Mouse (Mus musculus) lung, postnatal 0 days (tissue): ENCODE results near the gene Zbtb16. TPM values are rescaled to one million over a fixed set of nuclear protein-coding genes. Genes with fewer than 3 reads are reported as not detected.

Experiments used
- ATAC-seq: fragments of 200-750 bp; cut with Nextera tagmentation; 2 replicates; pipeline ENCODE4 v1.8.0; 2017; ENCODE audit warnings: moderate library complexity
- DNase-seq: peaks from one replicate; pipeline ENCODE4 v3.0.0-alpha.2; 2016; ENCODE audit warnings: low spot score
- H3K27ac ChIP-seq: fragments of 300-500 bp; sonication (generic); 2 replicates; pipeline ENCODE4 v1.5.1; 2014; ENCODE audit warnings: antibody characterized with exemption, mild to moderate bottlenecking, low read length, mixed read lengths
- H3K27me3 ChIP-seq: fragments of 300-500 bp; sonication (generic); replicated peaks from 2 replicates; pipeline ENCODE4 v1.6.1; 2014; ENCODE audit warnings: low read length, mixed read lengths; ENCODE audit not compliant: insufficient read depth
- H3K36me3 ChIP-seq: fragments of 300-500 bp; sonication (generic); 2 replicates; pipeline ENCODE4 v1.6.1; 2014; ENCODE audit warnings: low read length, mixed read lengths; ENCODE audit not compliant: insufficient read depth
- H3K4me1 ChIP-seq: fragments of 300-500 bp; sonication (generic); 2 replicates; pipeline ENCODE4 v1.6.1; 2014; ENCODE audit warnings: antibody characterized with exemption, low read depth, low read length, mixed read lengths; ENCODE audit not compliant: insufficient read depth
- H3K4me2 ChIP-seq: fragments of 300-500 bp; sonication (generic); replicated peaks from 2 replicates; pipeline ENCODE4 v1.6.1; 2014; ENCODE audit warnings: low read depth, mild to moderate bottlenecking, low read length, moderate library complexity, mixed read lengths
- H3K4me3 ChIP-seq: fragments of 300-500 bp; sonication (generic); 2 replicates; pipeline ENCODE4 v1.5.1; 2014; ENCODE audit warnings: low read depth, low read length
- H3K9ac ChIP-seq: fragments of 300-500 bp; sonication (generic); replicated peaks from 2 replicates; pipeline ENCODE4 v1.6.1; 2014; ENCODE audit warnings: low read depth, mild to moderate bottlenecking
- H3K9me3 ChIP-seq: fragments of 300-500 bp; sonication (generic); 2 replicates; pipeline ENCODE4 v1.6.1; 2016; ENCODE audit warnings: low read length, mixed read lengths
- CTCF ChIP-seq: IDR thresholded peaks from 2 replicates; pipeline ENCODE4 v1.5.1; 2016; ENCODE audit warnings: antibody characterized with exemption, mild to moderate bottlenecking
- EP300 ChIP-seq: IDR thresholded peaks from 2 replicates; pipeline ENCODE4 v1.6.1; 2016; ENCODE audit warnings: antibody characterized with exemption, mild to moderate bottlenecking, control low read depth
- WGBS: fragments of 180-500 bp; shearing (Covaris S2); extraction: QIAGEN DNeasy Blood & Tissue Kit; methylation state at CpG from one replicate; pipeline ENCODE4 v1.1.7; 2014; 5-methylcytosine and 5-hydroxymethylcytosine counted together
- polyA plus RNA-seq: library from polyadenylated mRNA; unstranded; fragments of >200 nt; fragmentation: Nextera tagmentation; extraction: Ambion mirVana; gene quantifications from 2 replicates; pipeline ENCODE4 v1.2.1, GENCODE M21; 2015

Gene Zbtb16
- polyA plus RNA-seq, 1 experiment from 2014 or later, result 19.7 TPM

- Histone ChIP-seq H3K4me2 (no peak overlapping the region), H3K9me3 (no peaks in the 10 kb centered on the region), H3K36me3 (no peaks in the 10 kb centered on the region), H3K4me1 (peaks cover 5% of the 10 kb centered on the region; the same call in 1 of the 2 replicates), H3K27me3 (no peaks in the 10 kb centered on the region), H3K27ac (no peak overlapping the region), H3K9ac (no peak overlapping the region), H3K4me3 (no peak overlapping the region)
- DNase-seq (no peak), ATAC-seq (no peak)
- WGBS, result 68% methylated on average over 1 of the region's 1 CpGs
- TF ChIP-seq CTCF (no peak), EP300 (no peak)
These were observed 216.8 kb downstream of the Zbtb16 start for GRCm38 (mm10) chr9:48619268-48619667.

DNA sequence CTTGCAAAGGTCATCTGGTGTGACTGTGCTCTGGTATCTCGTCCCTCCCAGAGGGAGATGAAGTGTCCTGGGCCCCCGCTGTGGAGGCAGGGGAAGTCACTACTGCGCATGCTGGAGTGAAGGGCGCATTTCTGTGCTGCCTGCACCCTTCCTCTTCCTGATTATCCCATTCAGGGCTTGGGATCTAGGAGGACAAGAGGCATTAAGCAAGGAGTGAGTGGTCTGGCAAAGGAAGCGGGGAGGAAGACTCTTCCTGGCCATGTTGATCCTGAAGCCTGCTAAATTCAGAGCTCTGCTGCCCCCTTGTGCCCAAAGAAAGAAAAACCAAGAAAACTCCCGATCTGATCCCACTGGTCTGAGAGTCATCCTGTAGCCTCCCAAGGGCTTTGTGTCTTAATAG, 217.4 kb downstream of the Zbtb16 start:
- DNase-seq, result peak; percentile 90
- Histone ChIP-seq H3K36me3 (no peaks in the 10 kb centered on the region), H3K9ac (no peak overlapping the region), H3K9me3 (no peaks in the 10 kb centered on the region), H3K4me1 (peaks cover 5% of the 10 kb centered on the region; the same call in 1 of the 2 replicates), H3K4me3 (no peak overlapping the region), H3K27ac (no peak overlapping the region), H3K4me2 (peak overlapping the region; percentile 30; the same call in 1 of the 2 replicates), H3K27me3 (no peaks in the 10 kb centered on the region)
- WGBS, result 15% methylated on average over 6 of the region's 6 CpGs
- TF ChIP-seq CTCF (peak; percentile 77), EP300 (no peak)
- ATAC-seq, result peak; percentile 80

DNA sequence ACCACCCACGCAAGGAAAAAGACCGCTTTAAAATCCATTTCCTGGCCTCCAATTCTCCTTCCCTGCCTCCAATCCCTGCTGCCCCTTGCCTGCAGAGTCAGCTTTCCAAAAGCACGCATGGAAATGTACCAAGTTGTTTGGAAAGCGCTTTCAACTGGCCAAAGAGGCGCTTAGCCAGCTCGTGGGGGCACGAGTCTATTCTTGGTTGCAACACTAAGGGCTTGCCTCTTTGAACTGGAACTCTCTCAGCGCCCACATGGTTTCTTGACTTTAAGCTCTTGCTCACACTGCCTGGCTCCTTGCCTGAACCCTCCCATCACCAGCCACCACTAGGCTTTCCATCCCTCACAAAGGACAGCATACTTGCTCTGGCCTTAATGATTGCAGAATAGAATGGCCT, 217.9 kb downstream of the Zbtb16 start:
- Histone ChIP-seq H3K4me3 (no peak overlapping the region), H3K27ac (no peak overlapping the region), H3K4me2 (peak overlapping the region; percentile 30; the same call in 1 of the 2 replicates), H3K27me3 (no peaks in the 10 kb centered on the region), H3K36me3 (no peaks in the 10 kb centered on the region), H3K4me1 (peaks cover 5% of the 10 kb centered on the region; the same call in 1 of the 2 replicates), H3K9me3 (no peaks in the 10 kb centered on the region), H3K9ac (no peak overlapping the region)
- 46% methylated on average over 8 of the region's 8 CpGs for WGBS
- TF ChIP-seq CTCF, result no peak
- TF ChIP-seq EP300, result no peak
- DNase-seq (peak; percentile 75), ATAC-seq (peak; percentile 84)

GRCm38 (mm10) chr9:48617511-48618010, 218.5 kb downstream of the Zbtb16 start:
- Histone ChIP-seq H3K27me3 (no peaks in the 10 kb centered on the region), H3K9ac (no peak overlapping the region), H3K9me3 (no peaks in the 10 kb centered on the region), H3K27ac (no peak overlapping the region), H3K36me3 (no peaks in the 10 kb centered on the region), H3K4me3 (no peak overlapping the region), H3K4me2 (no peak overlapping the region), H3K4me1 (peaks cover 5% of the 10 kb centered on the region; the same call in 1 of the 2 replicates)
- no peak for TF ChIP-seq CTCF
- no peak for TF ChIP-seq EP300
- WGBS, result 59% methylated on average over 3 of the region's 3 CpGs
- ATAC-seq (no peak), DNase-seq (no peak)

DNA sequence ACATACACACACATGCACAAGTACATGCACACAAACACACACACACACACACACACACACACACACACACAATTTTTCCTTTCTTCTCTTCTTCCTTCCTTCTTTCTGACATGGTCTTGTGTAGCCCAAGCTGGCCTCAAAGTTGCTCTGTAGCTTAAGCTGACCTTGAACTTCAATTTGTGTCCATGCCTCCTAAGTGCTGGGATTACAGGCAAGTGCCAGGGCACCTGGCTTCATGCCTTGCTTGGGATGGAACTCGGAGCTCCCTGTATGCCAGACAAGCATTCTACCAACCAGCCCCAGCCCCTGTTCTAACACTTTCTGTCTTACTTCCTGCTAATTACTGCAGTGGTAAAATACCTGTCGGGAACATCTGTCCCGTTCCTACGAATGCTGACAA, 222.8 kb downstream of the Zbtb16 start:
- no peaks in the 10 kb centered on the region for H3K27me3 ChIP-seq
- H3K4me1 ChIP-seq, result peaks cover under 1% of the 10 kb centered on the region; the same call in 1 of the 2 replicates
- ATAC-seq, result no peak
- no peak for DNase-seq
- H3K27ac ChIP-seq, result no peak overlapping the region
- H3K4me3 ChIP-seq, result no peak overlapping the region
- H3K36me3 ChIP-seq, result no peaks in the 10 kb centered on the region
- TF ChIP-seq EP300, result no peak
- TF ChIP-seq CTCF, result no peak
- H3K9ac ChIP-seq, result no peak overlapping the region
- WGBS, result 75% methylated on average over 4 of the region's 4 CpGs
- H3K9me3 ChIP-seq, result no peaks in the 10 kb centered on the region
- no peak overlapping the region for H3K4me2 ChIP-seq

GRCm38 (mm10) chr9:48612542-48612941, 223.5 kb downstream of the Zbtb16 start:
- H3K4me1 ChIP-seq, result no peaks in the 10 kb centered on the region
- no peak overlapping the region for H3K4me3 ChIP-seq
- ATAC-seq, result no peak
- 82% methylated on average over 5 of the region's 5 CpGs for WGBS
- H3K27me3 ChIP-seq, result no peaks in the 10 kb centered on the region
- H3K4me2 ChIP-seq, result no peak overlapping the region
- no peaks in the 10 kb centered on the region for H3K9me3 ChIP-seq
- H3K27ac ChIP-seq, result no peak overlapping the region
- H3K36me3 ChIP-seq, result no peaks in the 10 kb centered on the region
- DNase-seq, result no peak
- no peak for TF ChIP-seq EP300
- TF ChIP-seq CTCF, result no peak
- H3K9ac ChIP-seq, result no peak overlapping the region

GRCm38 (mm10) chr9:48611032-48611431, 225.0 kb downstream of the Zbtb16 start:
- Histone ChIP-seq H3K4me1 (no peaks in the 10 kb centered on the region), H3K4me2 (no peak overlapping the region), H3K27me3 (no peaks in the 10 kb centered on the region), H3K4me3 (no peak overlapping the region), H3K9ac (no peak overlapping the region), H3K27ac (no peak overlapping the region), H3K36me3 (no peaks in the 10 kb centered on the region), H3K9me3 (no peaks in the 10 kb centered on the region)
- 21% methylated on average over 1 of the region's 1 CpGs for WGBS
- no peak for ATAC-seq
- DNase-seq, result no peak
- TF ChIP-seq CTCF (no peak), EP300 (no peak)
